Mouse (Mus musculus) brain, embryonic 14.5 days (tissue): ENCODE data around the gene Zfp820. TPM values are rescaled to one million over a fixed set of nuclear protein-coding genes. Genes with fewer than 3 reads are reported as not detected.
"Not testable (repeated sequence)": the region's sequence is repeated elsewhere in the genome, so short reads cannot be mapped to it uniquely, and the experiment has no call there.

Source experiments
- DNase-seq: peaks from one replicate; pipeline ENCODE4 v3.0.0-alpha.2; 2011; ENCODE audit warnings: low read depth
- CTCF ChIP-seq: fragments of 200-500 bp; IDR thresholded peaks from 2 replicates; pipeline ENCODE4 v1.5.1; 2012; ENCODE audit warnings: inconsistent platforms, mild to moderate bottlenecking, moderate library complexity, borderline replicate concordance; ENCODE audit not compliant: insufficient read depth, insufficient read length; ENCODE audit errors: extremely low read depth
- POLR2A ChIP-seq: fragments of 200-500 bp; IDR thresholded peaks from 2 replicates; pipeline ENCODE4 v1.6.1; 2012; ENCODE audit warnings: mild to moderate bottlenecking, inconsistent platforms, borderline replicate concordance; ENCODE audit not compliant: poor library complexity, insufficient read depth, insufficient read length, severe bottlenecking; ENCODE audit errors: extremely low read depth
- polyA plus RNA-seq: library from polyadenylated mRNA; depleted of rRNA; stranded (reverse); fragments of >200 nt; gene quantifications from 2 replicates; pipeline ENCODE4 v1.2.3, GENCODE M21; 2012; rRNA removed

Zfp820 gene
- polyA plus RNA-seq: 1.1 and 1.3 TPM in 2 replicates

DNA sequence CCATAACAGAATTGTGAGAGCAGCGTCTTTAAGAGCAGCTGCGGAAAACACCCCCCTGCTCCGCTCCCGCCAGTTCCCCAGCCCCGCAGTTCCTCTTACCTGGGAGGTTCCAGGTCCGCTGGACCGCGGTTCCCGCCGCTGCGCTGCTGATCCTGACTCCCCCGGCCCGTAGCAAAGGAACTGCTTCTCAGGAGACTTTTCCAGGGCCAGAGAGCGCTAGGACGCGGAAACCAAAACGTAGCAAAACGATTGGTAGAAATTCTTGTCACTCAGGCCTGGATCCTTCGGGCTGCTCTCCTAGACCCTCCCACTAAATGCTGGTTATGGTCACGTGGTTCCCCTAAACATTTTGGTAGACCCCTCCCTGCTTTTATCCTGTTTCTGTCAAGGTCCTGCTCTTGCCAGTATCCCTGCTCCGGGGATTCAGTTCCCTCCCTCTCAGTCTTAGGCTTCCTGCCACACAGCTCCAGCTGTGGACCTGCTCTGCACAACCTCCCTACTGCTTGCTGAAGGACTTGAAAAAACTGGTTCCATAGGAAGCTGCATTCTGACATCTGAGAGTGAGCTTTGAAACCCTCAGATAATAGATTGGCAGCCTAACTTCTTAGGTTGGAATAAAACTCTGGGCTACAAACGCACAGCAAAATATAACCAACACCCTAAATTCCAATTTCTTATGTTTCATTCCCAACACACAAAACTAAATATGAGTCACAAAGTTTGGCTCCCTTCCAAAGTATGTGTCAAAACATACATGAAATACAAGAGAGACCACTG, at the start of gene Zfp820:
TSS of gene Zfp820 (minus strand) at position 228 of the 777 bp plus-strand sequence.
- no peak for TF ChIP-seq CTCF
- TF ChIP-seq POLR2A: no peak
- DNase-seq: peak; percentile 93

DNA sequence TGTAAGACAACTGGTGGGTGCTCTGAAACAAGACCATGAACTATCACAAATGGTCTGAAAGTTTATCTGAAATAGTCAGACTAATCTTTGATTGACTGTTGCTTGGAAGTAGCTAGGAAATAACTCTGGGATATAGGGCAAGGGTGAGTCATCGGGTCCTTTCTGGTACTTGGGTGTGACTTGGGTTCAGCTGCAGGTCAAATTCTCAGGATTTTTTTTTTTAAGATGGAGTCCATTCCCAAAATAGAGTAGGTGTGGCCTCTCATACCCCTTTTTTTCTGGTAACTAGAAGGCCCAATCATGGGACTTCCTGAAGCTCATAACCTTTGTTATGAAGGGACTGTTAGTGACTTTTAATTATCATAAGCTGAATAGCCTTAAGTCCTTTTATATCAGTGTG, 25.7 kb upstream of the Zfp820 start:
- TF ChIP-seq POLR2A: no peak
- DNase-seq: no peak

DNA sequence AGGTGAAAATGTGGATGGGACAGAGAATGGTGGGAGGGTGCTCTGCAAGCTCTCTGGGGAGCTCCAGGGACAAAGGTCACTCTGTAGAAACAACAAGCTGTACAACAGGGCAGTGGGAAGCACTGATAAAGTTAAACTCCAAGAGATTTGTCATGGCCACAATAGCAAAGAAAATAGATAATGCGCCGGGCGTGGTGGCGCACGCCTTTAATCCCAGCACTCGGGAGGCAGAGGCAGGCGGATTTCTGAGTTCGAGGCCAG, 680 bp upstream of the Zfp820 start:
- DNase-seq: not testable (repeated sequence)

DNA sequence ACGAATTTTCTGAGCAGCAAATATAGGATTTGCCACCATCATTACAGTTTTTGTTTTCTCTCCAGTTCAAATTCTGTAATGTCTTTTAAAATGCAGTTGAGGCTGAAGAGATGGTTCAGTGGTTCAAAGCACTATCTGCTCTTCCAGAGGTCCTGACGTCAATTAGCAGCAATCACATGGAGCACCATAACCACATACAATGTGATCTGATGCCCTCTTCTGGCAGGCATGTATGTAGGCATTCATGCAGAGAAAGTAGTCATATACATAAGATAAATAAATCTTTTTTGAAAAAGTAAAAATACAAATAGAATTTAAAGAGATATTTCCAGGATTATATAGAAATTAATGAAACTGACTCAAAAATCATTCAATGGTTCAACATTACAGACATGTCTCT, 7.1 kb downstream of the Zfp820 start:
- peak; percentile 0 for DNase-seq
- TF ChIP-seq CTCF: no peak
- TF ChIP-seq POLR2A: no peak

DNA sequence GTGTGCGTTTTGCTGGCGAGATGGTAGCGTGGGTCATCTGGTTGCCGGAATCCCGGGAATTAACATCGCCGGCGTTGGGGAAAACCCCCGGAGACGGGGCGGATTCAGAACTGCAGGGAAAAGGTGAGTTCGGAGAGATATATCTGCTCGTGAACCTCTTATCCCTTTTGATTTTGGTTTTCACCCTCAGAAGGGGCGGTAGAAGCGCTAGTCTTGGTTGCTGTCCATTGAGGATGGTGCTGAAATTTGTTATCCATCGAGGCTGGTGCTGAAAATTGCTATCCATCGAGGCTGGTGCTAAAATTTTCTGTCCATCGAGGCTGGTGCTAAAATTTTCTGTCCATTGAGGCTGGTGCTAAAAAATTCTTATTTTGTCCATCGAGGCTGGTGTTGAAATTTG, 44.2 kb downstream of the Zfp820 start:
- not testable (repeated sequence) for DNase-seq

DNA sequence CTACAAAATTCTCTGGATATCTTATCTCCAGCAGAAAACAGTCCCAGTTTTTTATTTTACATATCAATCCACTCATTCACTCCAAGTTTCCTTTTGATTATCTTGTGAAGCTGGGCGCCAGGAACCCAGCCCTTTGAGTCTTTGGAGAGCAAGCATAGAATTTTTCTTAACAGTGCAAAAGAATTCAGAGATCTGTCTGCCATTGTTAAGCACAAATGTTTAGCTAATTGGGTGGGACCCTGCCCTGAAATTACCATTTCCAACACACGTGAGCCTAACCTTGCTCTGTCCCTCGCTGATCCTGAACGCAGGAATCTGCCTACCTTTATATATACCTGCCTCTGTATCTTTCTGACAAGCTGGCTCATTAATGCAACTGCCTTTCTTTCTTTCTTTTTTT, 53.3 kb downstream of the Zfp820 start:
- TF ChIP-seq POLR2A (no peak), CTCF (no peak)
- no peak for DNase-seq

DNA sequence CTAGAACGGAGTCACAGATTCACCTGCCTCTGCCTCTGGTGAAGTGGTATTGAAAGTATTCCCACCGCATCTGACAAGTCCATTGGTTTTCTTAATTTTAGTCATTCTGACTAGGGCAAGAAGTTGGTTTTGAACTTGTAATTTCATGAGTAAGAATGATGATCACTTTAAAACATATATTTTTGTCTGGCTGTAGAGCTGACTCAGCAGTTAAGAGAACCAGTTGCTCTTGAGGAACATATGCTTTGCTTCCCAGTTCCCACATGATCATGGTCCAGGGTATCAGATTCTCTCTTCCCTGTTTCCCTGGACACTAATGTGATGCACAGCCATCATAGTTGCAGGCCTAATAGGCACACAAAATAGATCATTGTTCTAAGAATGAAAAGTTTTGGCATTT, 75.2 kb downstream of the Zfp820 start:
- no peak for DNase-seq
- TF ChIP-seq POLR2A: no peak
- no peak for TF ChIP-seq CTCF

Other genes with a start within 250 kb of the Zfp820 start
- 9.5 TPM in 2 replicates for gene Zfp983, start 195.1 kb downstream of the Zfp820 start, polyA plus RNA-seq
- 4.0 and 11.2 TPM in 2 replicates for gene Gm10226, start 153.9 kb downstream of the Zfp820 start, polyA plus RNA-seq
- 12.7 and 15.3 TPM in 2 replicates for gene Zfp760, start 138.0 kb downstream of the Zfp820 start, polyA plus RNA-seq
- gene Zfp229, start 115.0 kb downstream of the Zfp820 start, polyA plus RNA-seq: 6.6 and 10.3 TPM in 2 replicates
- 4.2 and 5.6 TPM in 2 replicates for gene Zfp995, start 64.2 kb upstream of the Zfp820 start, polyA plus RNA-seq
- gene Zfp942, start 116.7 kb upstream of the Zfp820 start, polyA plus RNA-seq: 8.2 and 8.4 TPM in 2 replicates
- gene Zfp943, start 116.8 kb upstream of the Zfp820 start, polyA plus RNA-seq: 11.3 and 13.0 TPM in 2 replicates